Mouse (Mus musculus): ENCODE results near the gene Akr1b10.

- TF ChIP-seq POLR2A (IDR thresholded peaks at IDR 0.05; ENCODE audit: control insufficient read depth, extremely low read depth, insufficient read depth, low read length, poor library complexity) (no peak), CTCF (IDR thresholded peaks at IDR 0.05; ENCODE audit: borderline replicate concordance, control insufficient read depth, extremely low read depth, insufficient read depth, low read length, poor library complexity) (no peak)
Observed at GRCm38 (mm10) chr6:34383401-34383800, 617 bp upstream of the Akr1b10 start.
